Mouse (Mus musculus) midbrain, embryonic 14.5 days (tissue): ENCODE data around the gene Ankrd12. TPM values are rescaled to one million over a fixed set of nuclear protein-coding genes. Genes with fewer than 3 reads are reported as not detected.

Experiments
- ATAC-seq: fragments of 200-750 bp; cut with Nextera tagmentation; 2 replicates; pipeline ENCODE4 v1.8.0; 2017; ENCODE audit warnings: moderate number of reproducible peaks, moderate library complexity; ENCODE audit not compliant: low FRiP score, low TSS enrichment
- DNase-seq: peaks from one replicate; pipeline ENCODE4 v3.0.0-alpha.2; 2015
- H3K27ac ChIP-seq: fragments of 300-500 bp; sonication (generic); replicated peaks from 2 replicates; pipeline ENCODE4 v1.5.1; 2014; ENCODE audit warnings: mild to moderate bottlenecking, low read depth, low read length, moderate library complexity
- H3K27me3 ChIP-seq: fragments of 300-500 bp; sonication (generic); 2 replicates; pipeline ENCODE4 v1.6.1; 2014; ENCODE audit warnings: low read length, control low read depth, mixed read lengths; ENCODE audit not compliant: control insufficient read depth, insufficient read depth
- H3K36me3 ChIP-seq: fragments of 300-500 bp; sonication (generic); 2 replicates; pipeline ENCODE4 v1.6.1; 2014; ENCODE audit warnings: low read length, control low read depth; ENCODE audit not compliant: control insufficient read depth, insufficient read depth
- H3K4me1 ChIP-seq: fragments of 300-500 bp; sonication (generic); 2 replicates; pipeline ENCODE4 v1.6.1; 2014; ENCODE audit warnings: mild to moderate bottlenecking, antibody characterized with exemption, low read length, control low read depth; ENCODE audit not compliant: control insufficient read depth, insufficient read depth
- H3K4me2 ChIP-seq: fragments of 300-500 bp; sonication (generic); 2 replicates; pipeline ENCODE4 v1.6.1; 2014; ENCODE audit warnings: mild to moderate bottlenecking, low read length, moderate library complexity
- H3K4me3 ChIP-seq: fragments of 300-500 bp; sonication (generic); replicated peaks from 2 replicates; pipeline ENCODE4 v1.5.1; 2014; ENCODE audit warnings: low read depth, low read length
- H3K9ac ChIP-seq: fragments of 300-500 bp; sonication (generic); replicated peaks from 2 replicates; pipeline ENCODE4 v1.6.1; 2014; ENCODE audit warnings: mild to moderate bottlenecking, low read length, moderate library complexity
- H3K9me3 ChIP-seq: fragments of 300-500 bp; sonication (generic); 2 replicates; pipeline ENCODE4 v1.6.1; 2016; ENCODE audit warnings: low read length, control low read depth, mixed read lengths; ENCODE audit not compliant: control insufficient read depth
- WGBS: fragments of 180-500 bp; shearing (Covaris S2); extraction: QIAGEN DNeasy Blood & Tissue Kit; methylation state at CpG from one replicate; pipeline ENCODE4 v1.1.7; 2014; 5-methylcytosine and 5-hydroxymethylcytosine counted together
- polyA plus RNA-seq: library from polyadenylated mRNA; unstranded; fragments of >200 nt; fragmentation: Nextera tagmentation; extraction: Ambion mirVana; gene quantifications from 2 replicates; pipeline ENCODE4 v1.2.1, GENCODE M21; 2014

Gene Ankrd12
- polyA plus RNA-seq, 1 experiment from 2014 or later: 152 TPM

- Histone ChIP-seq H3K9me3 (no peaks in the 10 kb centered on the region), H3K9ac (no peak overlapping the region), H3K27me3 (no peaks in the 10 kb centered on the region), H3K4me2 (no peak overlapping the region), H3K4me3 (no peak overlapping the region), H3K4me1 (no peaks in the 10 kb centered on the region), H3K36me3 (peaks cover 68% of the 10 kb centered on the region), H3K27ac (no peak overlapping the region)
- no peak for ATAC-seq
- no peak for DNase-seq
- WGBS: 89% methylated on average over 5 of the region's 5 CpGs
Observed at GRCm38 (mm10) chr17:65924218-65924617, 152.7 kb downstream of the Ankrd12 start.

GRCm38 (mm10) chr17:65921975-65922374 lies 154.9 kb downstream of the Ankrd12 start:
- ATAC-seq: no peak

GRCm38 (mm10) chr17:65919235-65919634 lies 157.7 kb downstream of the Ankrd12 start:
- H3K9me3 ChIP-seq: no peaks in the 10 kb centered on the region
- 93% methylated on average over 3 of the region's 3 CpGs for WGBS

More at GRCm38 (mm10) chr17:65921975-65922374, 154.9 kb downstream of the Ankrd12 start:
- no peak overlapping the region for H3K27ac ChIP-seq
- no peak for DNase-seq
- no peaks in the 10 kb centered on the region for H3K4me1 ChIP-seq
- H3K9ac ChIP-seq: no peak overlapping the region
- H3K36me3 ChIP-seq: peaks cover 53% of the 10 kb centered on the region
- no peak overlapping the region for H3K4me3 ChIP-seq
- H3K4me2 ChIP-seq: no peak overlapping the region
- H3K27me3 ChIP-seq: no peaks in the 10 kb centered on the region
- H3K9me3 ChIP-seq: no peaks in the 10 kb centered on the region
- 79% methylated on average over 6 of the region's 6 CpGs for WGBS

GRCm38 (mm10) chr17:65916135-65916668 lies 160.7 kb downstream of the Ankrd12 start:
- ATAC-seq (peak; percentile 85), DNase-seq (peak; percentile 77)
- Histone ChIP-seq H3K9ac (no peak overlapping the region), H3K9me3 (no peaks in the 10 kb centered on the region), H3K27me3 (no peaks in the 10 kb centered on the region), H3K4me3 (no peak overlapping the region), H3K4me2 (no peak overlapping the region), H3K27ac (peak overlapping the region; percentile 64), H3K36me3 (no peaks in the 10 kb centered on the region), H3K4me1 (no peaks in the 10 kb centered on the region)
- 10% methylated on average over 8 of the region's 8 CpGs for WGBS

More at GRCm38 (mm10) chr17:65919235-65919634, 157.7 kb downstream of the Ankrd12 start:
- no peak overlapping the region for H3K4me2 ChIP-seq
- H3K4me1 ChIP-seq: no peaks in the 10 kb centered on the region
- no peak overlapping the region for H3K4me3 ChIP-seq
- H3K27ac ChIP-seq: no peak overlapping the region
- DNase-seq: no peak
- no peak for ATAC-seq
- no peak overlapping the region for H3K9ac ChIP-seq
- H3K36me3 ChIP-seq: peaks cover 28% of the 10 kb centered on the region
- no peaks in the 10 kb centered on the region for H3K27me3 ChIP-seq

Other genes starting within 250 kb of the Ankrd12 start
- 38.5 and 54.0 TPM in 2 replicates for gene Ralbp1, start 191.3 kb downstream of the Ankrd12 start, polyA plus RNA-seq
- gene Twsg1, start 125.9 kb downstream of the Ankrd12 start, polyA plus RNA-seq: 53.1 and 71.4 TPM in 2 replicates
- 363 and 404 TPM in 2 replicates for gene Ndufv2, start 24.5 kb upstream of the Ankrd12 start, polyA plus RNA-seq
- gene Washc1, start 34.5 kb upstream of the Ankrd12 start, polyA plus RNA-seq: 36.2 and 41.4 TPM in 2 replicates
- gene Ddx11, start 46.4 kb upstream of the Ankrd12 start, polyA plus RNA-seq: 2.4 and 4.8 TPM in 2 replicates